Mouse (Mus musculus): ENCODE results near the gene Hspg2. TPM values are rescaled to one million over a fixed set of nuclear protein-coding genes. Genes with fewer than 3 reads are reported as not detected.
"Not testable (repeated sequence)": the region's sequence is repeated elsewhere in the genome, so short reads cannot be mapped to it uniquely, and the experiment has no call there.

Gene Hspg2
- total RNA-seq (2021) = 100 to 1,000 TPM; 174 to 190 TPM
- 86.7 and 114 TPM in 2 replicates for polyA plus RNA-seq (2012; rRNA removed)
- long read RNA-seq, partial matches to known transcripts = 11 of 12 reads
- long read RNA-seq, other reads (novel, unspliced or antisense) = 1 of 12 reads

DNA sequence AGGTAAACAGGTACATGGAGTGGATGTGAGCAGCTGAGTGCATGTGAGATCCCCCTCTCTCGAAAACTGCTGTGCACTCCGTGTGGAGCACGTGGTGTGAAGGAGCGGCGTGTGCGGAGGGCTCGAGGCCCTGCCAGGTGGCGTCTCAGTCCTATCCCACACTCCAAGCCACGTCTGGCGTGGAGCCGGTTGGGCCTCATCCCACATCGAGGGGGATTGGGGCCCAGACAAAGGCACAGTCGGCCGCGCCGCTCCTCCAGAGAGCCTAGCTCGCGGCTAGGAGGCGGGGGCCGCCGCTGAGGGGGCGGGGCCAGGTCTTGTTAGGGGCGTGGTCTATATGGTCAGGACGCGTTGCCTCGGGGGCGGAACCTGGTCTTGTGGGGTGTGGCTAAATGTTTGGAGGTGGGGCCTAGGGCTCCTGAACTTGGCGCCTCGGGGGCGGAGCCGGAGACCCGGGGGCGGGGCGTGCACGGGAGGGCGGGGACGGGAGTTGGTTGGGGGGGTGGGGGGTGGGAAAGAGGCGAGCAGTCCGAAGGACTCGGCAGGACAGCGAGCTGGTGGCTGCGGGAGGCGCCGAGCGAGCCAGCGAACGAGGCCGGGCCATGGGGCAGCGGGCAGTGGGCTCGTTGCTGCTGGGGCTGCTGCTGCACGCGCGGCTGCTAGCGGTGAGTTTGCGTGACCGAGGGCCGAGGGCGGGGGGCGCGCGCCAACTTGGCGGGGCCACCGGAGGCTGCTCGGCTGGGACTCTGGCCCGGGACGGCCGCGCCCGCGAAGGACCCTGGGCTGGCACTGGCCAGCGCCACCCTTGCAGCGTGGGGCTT, at the start of gene Hspg2:
Gene Hspg2, plus strand, starts transcription at position 510 of the 821 bp plus-strand sequence.
- peaks cover 3% of the 10 kb centered on the region for H3K79me2 ChIP-seq (replicated peaks; ENCODE audit: control insufficient read depth, insufficient read depth, low read length)
- 1% methylated on average over 71 of the region's 72 CpGs for WGBS
- H3K4me3 ChIP-seq = peak within 1 kb of the TSS; percentile 97
- peaks cover 34% of the 10 kb centered on the region for H3K4me1 ChIP-seq (ENCODE audit: control insufficient read depth, insufficient read depth, low read length)
- TF ChIP-seq EP300 (IDR thresholded peaks at IDR 0.05; ENCODE audit: insufficient read depth, low read depth, low read length) (no peak), POLR2A (IDR thresholded peaks at IDR 0.05; ENCODE audit: insufficient read depth, low read depth, low read length) (peak; percentile 85)
- peak within 1 kb of the TSS; percentile 89 for H3K27ac ChIP-seq
- intact Hi-C loops (cut with DNase I) = no loop called here
- H3K27me3 ChIP-seq (ENCODE audit: control insufficient read depth, insufficient read depth, low read length) = no peaks in the 10 kb centered on the region
- DNase-seq = peak; percentile 96 to 99
- H3K9ac ChIP-seq (ENCODE audit: low read depth, low read length) = peak within 1 kb of the TSS; percentile 99
- no peaks in the 10 kb centered on the region for H3K36me3 ChIP-seq (ENCODE audit: control insufficient read depth, insufficient read depth, low read length)

- intact Hi-C loops (cut with DNase I) = no loop called here
- DNase-seq = no peak
- Histone ChIP-seq H3K9ac (ENCODE audit: low read depth, low read length) (no peak within 1 kb of the TSS), H3K4me1 (ENCODE audit: control insufficient read depth, insufficient read depth, low read length) (peaks cover 4% of the 10 kb centered on the region), H3K27ac (no peak within 1 kb of the TSS), H3K4me3 (no peak within 1 kb of the TSS), H3K27me3 (ENCODE audit: control insufficient read depth, insufficient read depth, low read length) (no peaks in the 10 kb centered on the region), H3K36me3 (ENCODE audit: control insufficient read depth, insufficient read depth, low read length) (no peaks in the 10 kb centered on the region), H3K79me2 (replicated peaks; ENCODE audit: control insufficient read depth, insufficient read depth, low read length) (no peaks in the 10 kb centered on the region)
- TF ChIP-seq POLR2A (IDR thresholded peaks at IDR 0.05; ENCODE audit: insufficient read depth, low read depth, low read length) (no peak), CTCF (IDR thresholded peaks at IDR 0.05) (no peak), EP300 (IDR thresholded peaks at IDR 0.05; ENCODE audit: insufficient read depth, low read depth, low read length) (no peak)
- 50% methylated on average over 4 of the region's 4 CpGs for WGBS
Observed at GRCm38 (mm10) chr4:137430502-137430901, 38.1 kb upstream of the Hspg2 start, which contains the start of gene Cela3b. Gene Cela3b, minus strand, starts transcription at chr4:137430540.

- H3K79me2 ChIP-seq (replicated peaks; ENCODE audit: control insufficient read depth, insufficient read depth, low read length); H3K4me3 ChIP-seq; H3K4me1 ChIP-seq (ENCODE audit: control insufficient read depth, insufficient read depth, low read length); H3K36me3 ChIP-seq (ENCODE audit: control insufficient read depth, insufficient read depth, low read length); H3K27me3 ChIP-seq (ENCODE audit: control insufficient read depth, insufficient read depth, low read length); H3K27ac ChIP-seq; DNase-seq; H3K9ac ChIP-seq (ENCODE audit: low read depth, low read length); intact Hi-C loops (cut with DNase I): not testable (repeated sequence)
- 47% methylated on average over 10 of the region's 10 CpGs for WGBS
Observed at GRCm38 (mm10) chr4:137432700-137433550, 35.6 kb upstream of the Hspg2 start.

DNA sequence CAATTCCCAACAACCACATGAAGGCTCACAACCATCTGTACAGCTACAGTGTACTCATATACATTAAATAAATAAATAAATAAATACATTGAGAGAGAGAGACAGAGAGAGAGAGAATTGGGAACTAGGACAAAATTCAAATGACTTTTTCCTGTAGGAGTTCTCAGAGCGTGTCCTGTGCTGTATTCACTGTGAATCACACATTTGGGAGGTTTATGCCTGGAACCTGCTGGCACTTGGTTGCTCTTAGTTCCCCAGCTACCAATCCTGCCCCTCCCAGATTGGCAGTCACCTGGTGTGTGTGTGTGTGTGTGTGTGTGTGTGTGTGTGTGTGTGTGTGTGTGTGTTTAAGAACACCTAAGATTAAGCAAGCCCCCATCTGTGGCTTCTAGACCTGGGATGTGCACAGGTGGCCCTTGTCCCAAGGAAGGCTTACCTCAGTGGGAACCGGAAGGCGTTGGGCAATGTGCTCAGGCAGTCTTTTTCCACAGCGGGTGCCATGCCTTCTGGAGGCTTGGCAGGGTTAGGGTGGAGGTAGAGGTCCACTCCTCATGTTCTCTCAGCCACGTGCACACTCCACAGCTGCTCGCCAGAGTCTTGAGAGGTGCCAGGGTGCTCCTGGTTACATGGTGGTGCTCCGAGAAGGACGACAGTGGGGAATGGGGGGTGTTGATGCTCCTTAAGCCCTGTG, 31.4 kb upstream of the Hspg2 start:
- H3K79me2 ChIP-seq (replicated peaks; ENCODE audit: control insufficient read depth, insufficient read depth, low read length) = no peaks in the 10 kb centered on the region
- 91% methylated on average over 8 of the region's 8 CpGs for WGBS
- peaks cover 4% of the 10 kb centered on the region for H3K4me1 ChIP-seq (ENCODE audit: control insufficient read depth, insufficient read depth, low read length)
- no peak overlapping the region for H3K27ac ChIP-seq
- H3K27me3 ChIP-seq (ENCODE audit: control insufficient read depth, insufficient read depth, low read length) = no peaks in the 10 kb centered on the region
- no peak overlapping the region for H3K9ac ChIP-seq (ENCODE audit: low read depth, low read length)
- intact Hi-C loops (cut with DNase I) = loop anchor here (2.0 kb wide), 1 partner anchor 16 kb away; no protein-coding TSS in a partner anchor
- H3K36me3 ChIP-seq (ENCODE audit: control insufficient read depth, insufficient read depth, low read length) = no peaks in the 10 kb centered on the region
- TF ChIP-seq CTCF (IDR thresholded peaks at IDR 0.05) = no peak
- no peak for TF ChIP-seq POLR2A (IDR thresholded peaks at IDR 0.05; ENCODE audit: insufficient read depth, low read depth, low read length)
- TF ChIP-seq EP300 (IDR thresholded peaks at IDR 0.05; ENCODE audit: insufficient read depth, low read depth, low read length) = no peak
- no peak overlapping the region for H3K4me3 ChIP-seq
- no peak for DNase-seq

GRCm38 (mm10) chr4:137438842-137439241, 29.7 kb upstream of the Hspg2 start:
- Histone ChIP-seq H3K27ac (no peak overlapping the region), H3K27me3 (ENCODE audit: control insufficient read depth, insufficient read depth, low read length) (no peaks in the 10 kb centered on the region), H3K4me1 (ENCODE audit: control insufficient read depth, insufficient read depth, low read length) (peaks cover 2% of the 10 kb centered on the region), H3K9ac (ENCODE audit: low read depth, low read length) (no peak overlapping the region), H3K36me3 (ENCODE audit: control insufficient read depth, insufficient read depth, low read length) (no peaks in the 10 kb centered on the region), H3K4me3 (no peak overlapping the region), H3K79me2 (replicated peaks; ENCODE audit: control insufficient read depth, insufficient read depth, low read length) (no peaks in the 10 kb centered on the region)
- DNase-seq = no peak
- WGBS = 80% methylated on average over 8 of the region's 8 CpGs
- intact Hi-C loops (cut with DNase I) = no loop called here
- TF ChIP-seq CTCF (IDR thresholded peaks at IDR 0.05) (no peak), POLR2A (IDR thresholded peaks at IDR 0.05; ENCODE audit: insufficient read depth, low read depth, low read length) (no peak), EP300 (IDR thresholded peaks at IDR 0.05; ENCODE audit: insufficient read depth, low read depth, low read length) (no peak)
